Mouse (Mus musculus): Measurements from ENCODE around the gene Hoxc12.

GRCm38 (mm10) chr15:102967312-102967510, 30.7 kb downstream of the Hoxc12 start, which contains the start of gene Hoxc5:
- TF ChIP-seq CTCF (IDR thresholded peaks at IDR 0.05; ENCODE audit: extremely low read depth, insufficient read depth, insufficient read length, insufficient replicate concordance) (no peak), POLR2A (IDR thresholded peaks at IDR 0.05; ENCODE audit: low read depth, low read length) (no peak)
